Mouse (Mus musculus) E14TG2a.4 (cell line): ENCODE results near the gene Bend7.
A peak's percentile ranks its signal among the peaks of the same experiment; 100 is the strongest.

Experiments
- H3K27me3 ChIP-seq: 2 replicates; pipeline ENCODE4 v1.6.1; 2014; ENCODE audit warnings: low read length, control low read depth; ENCODE audit not compliant: insufficient read depth
- H3K36me3 ChIP-seq: 2 replicates; pipeline ENCODE4 v1.6.1; 2014; ENCODE audit warnings: low read length, control low read depth; ENCODE audit not compliant: insufficient read depth
- H3K4me1 ChIP-seq: replicated peaks from 2 replicates; pipeline ENCODE4 v1.6.1; 2014; ENCODE audit warnings: low read depth, low read length, control low read depth
- H3K4me3 ChIP-seq: replicated peaks from 2 replicates; pipeline ENCODE4 v1.5.1; 2014; ENCODE audit warnings: mild to moderate bottlenecking, low read length
- H3K9me3 ChIP-seq: 2 replicates; pipeline ENCODE4 v1.6.1; 2014; ENCODE audit warnings: low read length, control low read depth
- CTCF ChIP-seq: conservative IDR thresholded peaks from 2 replicates; pipeline ENCODE4 v1.5.1; 2014; ENCODE audit warnings: low read length
- NANOG ChIP-seq: IDR thresholded peaks from 2 replicates; pipeline ENCODE4 v1.6.1; 2014; ENCODE audit warnings: borderline replicate concordance, low read length, mixed read lengths
- POU5F1 ChIP-seq: IDR thresholded peaks from 2 replicates; pipeline ENCODE4 v1.6.1; 2014; ENCODE audit warnings: low read length, borderline replicate concordance

Bend7 gene

GRCm38 (mm10) chr2:4717769-4718661 lies at the start of gene Bend7:
Gene Bend7 (plus strand): TSS chr2:4717831.
- TF ChIP-seq NANOG (no peak), CTCF (no peak), POU5F1 (no peak)
- peaks cover 48% of the 10 kb centered on the region for H3K27me3 ChIP-seq
- no peaks in the 10 kb centered on the region for H3K36me3 ChIP-seq
- H3K4me3 ChIP-seq: peak within 1 kb of the TSS; percentile 92
- H3K9me3 ChIP-seq: no peaks in the 10 kb centered on the region
- H3K4me1 ChIP-seq: peaks cover 17% of the 10 kb centered on the region

- Histone ChIP-seq H3K27me3 (no peaks in the 10 kb centered on the region), H3K4me3 (no peak overlapping the region), H3K4me1 (peaks cover 7% of the 10 kb centered on the region), H3K9me3 (no peaks in the 10 kb centered on the region), H3K36me3 (no peaks in the 10 kb centered on the region)
- TF ChIP-seq CTCF: no peak
These were observed 49.0 kb upstream of the Bend7 start for GRCm38 (mm10) chr2:4668626-4669025.

- Histone ChIP-seq H3K4me3 (no peak overlapping the region), H3K9me3 (no peaks in the 10 kb centered on the region), H3K36me3 (no peaks in the 10 kb centered on the region), H3K27me3 (no peaks in the 10 kb centered on the region), H3K4me1 (peaks cover 7% of the 10 kb centered on the region)
- TF ChIP-seq NANOG (no peak), POU5F1 (no peak), CTCF (no peak)
These were observed 47.9 kb upstream of the Bend7 start for GRCm38 (mm10) chr2:4669701-4670100.

GRCm38 (mm10) chr2:4671636-4672035 lies 46.0 kb upstream of the Bend7 start:
- TF ChIP-seq POU5F1 (no peak), CTCF (no peak), NANOG (no peak)
- no peak overlapping the region for H3K4me3 ChIP-seq
- no peaks in the 10 kb centered on the region for H3K36me3 ChIP-seq
- H3K27me3 ChIP-seq: no peaks in the 10 kb centered on the region
- H3K9me3 ChIP-seq: no peaks in the 10 kb centered on the region
- H3K4me1 ChIP-seq: peaks cover 7% of the 10 kb centered on the region

GRCm38 (mm10) chr2:4679886-4680285 lies 37.7 kb upstream of the Bend7 start:
- TF ChIP-seq NANOG (no peak), CTCF (no peak), POU5F1 (no peak)
- Histone ChIP-seq H3K36me3 (no peaks in the 10 kb centered on the region), H3K9me3 (peaks cover 7% of the 10 kb centered on the region), H3K4me1 (no peaks in the 10 kb centered on the region), H3K4me3 (no peak overlapping the region), H3K27me3 (no peaks in the 10 kb centered on the region)

GRCm38 (mm10) chr2:4711262-4711661 lies 6.4 kb upstream of the Bend7 start:
- H3K4me3 ChIP-seq: no peak overlapping the region
- no peak for TF ChIP-seq NANOG
- peak; percentile 51 for TF ChIP-seq CTCF
- no peak for TF ChIP-seq POU5F1

GRCm38 (mm10) chr2:4717081-4717768 lies 406 bp upstream of the Bend7 start:
- H3K9me3 ChIP-seq: no peaks in the 10 kb centered on the region
- H3K36me3 ChIP-seq: no peaks in the 10 kb centered on the region
- peak overlapping the region; percentile 92 for H3K4me3 ChIP-seq
- H3K27me3 ChIP-seq: peaks cover 48% of the 10 kb centered on the region
- peaks cover 17% of the 10 kb centered on the region for H3K4me1 ChIP-seq
- no peak for TF ChIP-seq POU5F1
- TF ChIP-seq CTCF: no peak
- no peak for TF ChIP-seq NANOG

More at GRCm38 (mm10) chr2:4711262-4711661, 6.4 kb upstream of the Bend7 start:
- Histone ChIP-seq H3K27me3 (peaks cover 15% of the 10 kb centered on the region), H3K36me3 (no peaks in the 10 kb centered on the region), H3K4me1 (no peaks in the 10 kb centered on the region), H3K9me3 (peaks cover 8% of the 10 kb centered on the region)

- Histone ChIP-seq H3K9me3 (no peaks in the 10 kb centered on the region), H3K27me3 (peaks cover 27% of the 10 kb centered on the region), H3K4me1 (peaks cover 8% of the 10 kb centered on the region), H3K4me3 (no peak overlapping the region), H3K36me3 (no peaks in the 10 kb centered on the region)
- TF ChIP-seq POU5F1: no peak
- TF ChIP-seq CTCF: no peak
- TF ChIP-seq NANOG: no peak
These were observed 5.5 kb downstream of the Bend7 start for GRCm38 (mm10) chr2:4723088-4723487.

GRCm38 (mm10) chr2:4730161-4730560 lies 12.5 kb downstream of the Bend7 start:
- Histone ChIP-seq H3K4me3 (no peak overlapping the region), H3K27me3 (0 out of 2 replicates have a peak, but pooled peaks cover 4% of the 10 kb centered on the region), H3K4me1 (no peaks in the 10 kb centered on the region), H3K36me3 (no peaks in the 10 kb centered on the region), H3K9me3 (no peaks in the 10 kb centered on the region)
- no peak for TF ChIP-seq NANOG
- no peak for TF ChIP-seq CTCF
- TF ChIP-seq POU5F1: no peak
